Mouse (Mus musculus) midbrain, embryonic 14.5 days (tissue): ENCODE data around the gene Clock. TPM values are rescaled to one million over a fixed set of nuclear protein-coding genes. Genes with fewer than 3 reads are reported as not detected.
A peak's percentile ranks its signal among the peaks of the same experiment; 100 is the strongest.

Experiments used
- ATAC-seq: fragments of 200-750 bp; cut with Nextera tagmentation; 2 replicates; pipeline ENCODE4 v1.8.0; 2017; ENCODE audit warnings: moderate number of reproducible peaks, moderate library complexity; ENCODE audit not compliant: low FRiP score, low TSS enrichment
- DNase-seq: peaks from one replicate; pipeline ENCODE4 v3.0.0-alpha.2; 2015
- H3K27ac ChIP-seq: fragments of 300-500 bp; sonication (generic); replicated peaks from 2 replicates; pipeline ENCODE4 v1.5.1; 2014; ENCODE audit warnings: mild to moderate bottlenecking, low read depth, low read length, moderate library complexity
- H3K27me3 ChIP-seq: fragments of 300-500 bp; sonication (generic); 2 replicates; pipeline ENCODE4 v1.6.1; 2014; ENCODE audit warnings: low read length, control low read depth, mixed read lengths; ENCODE audit not compliant: control insufficient read depth, insufficient read depth
- H3K36me3 ChIP-seq: fragments of 300-500 bp; sonication (generic); 2 replicates; pipeline ENCODE4 v1.6.1; 2014; ENCODE audit warnings: low read length, control low read depth; ENCODE audit not compliant: control insufficient read depth, insufficient read depth
- H3K4me1 ChIP-seq: fragments of 300-500 bp; sonication (generic); 2 replicates; pipeline ENCODE4 v1.6.1; 2014; ENCODE audit warnings: mild to moderate bottlenecking, antibody characterized with exemption, low read length, control low read depth; ENCODE audit not compliant: control insufficient read depth, insufficient read depth
- H3K4me2 ChIP-seq: fragments of 300-500 bp; sonication (generic); 2 replicates; pipeline ENCODE4 v1.6.1; 2014; ENCODE audit warnings: mild to moderate bottlenecking, low read length, moderate library complexity
- H3K4me3 ChIP-seq: fragments of 300-500 bp; sonication (generic); replicated peaks from 2 replicates; pipeline ENCODE4 v1.5.1; 2014; ENCODE audit warnings: low read depth, low read length
- H3K9ac ChIP-seq: fragments of 300-500 bp; sonication (generic); replicated peaks from 2 replicates; pipeline ENCODE4 v1.6.1; 2014; ENCODE audit warnings: mild to moderate bottlenecking, low read length, moderate library complexity
- H3K9me3 ChIP-seq: fragments of 300-500 bp; sonication (generic); 2 replicates; pipeline ENCODE4 v1.6.1; 2016; ENCODE audit warnings: low read length, control low read depth, mixed read lengths; ENCODE audit not compliant: control insufficient read depth
- WGBS: fragments of 180-500 bp; shearing (Covaris S2); extraction: QIAGEN DNeasy Blood & Tissue Kit; methylation state at CpG from one replicate; pipeline ENCODE4 v1.1.7; 2014; 5-methylcytosine and 5-hydroxymethylcytosine counted together
- polyA plus RNA-seq: library from polyadenylated mRNA; unstranded; fragments of >200 nt; fragmentation: Nextera tagmentation; extraction: Ambion mirVana; gene quantifications from 2 replicates; pipeline ENCODE4 v1.2.1, GENCODE M21; 2014

Clock gene
- polyA plus RNA-seq, result 18.7 and 19.2 TPM in 2 replicates

- H3K9ac ChIP-seq, result peak within 1 kb of the TSS; percentile 92
- peaks cover 25% of the 10 kb centered on the region for H3K4me1 ChIP-seq
- ATAC-seq (peak; percentile 90), DNase-seq (peak; percentile 96)
- peak within 1 kb of the TSS; percentile 84 for H3K4me2 ChIP-seq
- under 1% methylated on average over 92 of the region's 104 CpGs for WGBS
- no peaks in the 10 kb centered on the region for H3K27me3 ChIP-seq
- no peaks in the 10 kb centered on the region for H3K9me3 ChIP-seq
- H3K4me3 ChIP-seq, result peak within 1 kb of the TSS; percentile 96
- H3K36me3 ChIP-seq, result peaks cover 3% of the 10 kb centered on the region; the same call in 1 of the 2 replicates
- peak within 1 kb of the TSS; percentile 97 for H3K27ac ChIP-seq
Measured at GRCm38 (mm10) chr5:76304452-76305341, at the start of gene Clock. Clock (minus strand) TSS chr5:76304792.

- no peak overlapping the region for H3K9ac ChIP-seq
- H3K27ac ChIP-seq, result no peak overlapping the region
- peak; percentile 8 for DNase-seq
- no peaks in the 10 kb centered on the region for H3K4me1 ChIP-seq
- WGBS, result 43% methylated on average over 7 of the region's 7 CpGs
- no peak overlapping the region for H3K4me3 ChIP-seq
- no peak for ATAC-seq
- no peaks in the 10 kb centered on the region for H3K9me3 ChIP-seq
- no peaks in the 10 kb centered on the region for H3K36me3 ChIP-seq
- H3K4me2 ChIP-seq, result no peak overlapping the region
- no peaks in the 10 kb centered on the region for H3K27me3 ChIP-seq
Measured at GRCm38 (mm10) chr5:76351953-76352611, 47.5 kb upstream of the Clock start.

GRCm38 (mm10) chr5:76351537-76351936, 46.9 kb upstream of the Clock start:
- WGBS, result 88% methylated on average over 5 of the region's 5 CpGs
- Histone ChIP-seq H3K27ac (no peak overlapping the region), H3K9ac (no peak overlapping the region), H3K27me3 (no peaks in the 10 kb centered on the region), H3K4me3 (no peak overlapping the region), H3K9me3 (no peaks in the 10 kb centered on the region), H3K4me2 (no peak overlapping the region), H3K4me1 (no peaks in the 10 kb centered on the region), H3K36me3 (no peaks in the 10 kb centered on the region)
- no peak for ATAC-seq
- no peak for DNase-seq

GRCm38 (mm10) chr5:76346137-76346536, 41.5 kb upstream of the Clock start:
- ATAC-seq, result no peak
- Histone ChIP-seq H3K9ac (no peak overlapping the region), H3K27ac (no peak overlapping the region), H3K27me3 (no peaks in the 10 kb centered on the region), H3K4me1 (no peaks in the 10 kb centered on the region), H3K4me3 (no peak overlapping the region), H3K4me2 (no peak overlapping the region), H3K36me3 (no peaks in the 10 kb centered on the region), H3K9me3 (no peaks in the 10 kb centered on the region)
- DNase-seq, result no peak
- 63% methylated on average over 2 of the region's 2 CpGs for WGBS

- Histone ChIP-seq H3K36me3 (no peaks in the 10 kb centered on the region), H3K4me1 (no peaks in the 10 kb centered on the region), H3K9me3 (no peaks in the 10 kb centered on the region), H3K27ac (no peak overlapping the region), H3K27me3 (no peaks in the 10 kb centered on the region), H3K4me2 (no peak overlapping the region), H3K4me3 (no peak overlapping the region), H3K9ac (no peak overlapping the region)
- DNase-seq (no peak), ATAC-seq (no peak)
- 76% methylated on average over 2 of the region's 2 CpGs for WGBS
Measured at GRCm38 (mm10) chr5:76340931-76341330, 36.3 kb upstream of the Clock start.

- WGBS, result 88% methylated on average over 8 of the region's 8 CpGs
Measured at GRCm38 (mm10) chr5:76337100-76337499, 32.5 kb upstream of the Clock start.

GRCm38 (mm10) chr5:76333833-76334232, 29.2 kb upstream of the Clock start:
- WGBS, result 40% methylated on average over 4 of the region's 4 CpGs
- Histone ChIP-seq H3K4me1 (no peaks in the 10 kb centered on the region), H3K27ac (no peak overlapping the region), H3K36me3 (no peaks in the 10 kb centered on the region), H3K4me3 (no peak overlapping the region), H3K4me2 (no peak overlapping the region), H3K9ac (no peak overlapping the region), H3K27me3 (no peaks in the 10 kb centered on the region), H3K9me3 (no peaks in the 10 kb centered on the region)
- no peak for DNase-seq
- ATAC-seq, result no peak

More at GRCm38 (mm10) chr5:76337100-76337499, 32.5 kb upstream of the Clock start:
- H3K4me3 ChIP-seq, result no peak overlapping the region
- no peaks in the 10 kb centered on the region for H3K4me1 ChIP-seq
- H3K9me3 ChIP-seq, result no peaks in the 10 kb centered on the region
- H3K4me2 ChIP-seq, result no peak overlapping the region
- H3K9ac ChIP-seq, result no peak overlapping the region
- no peaks in the 10 kb centered on the region for H3K27me3 ChIP-seq
- DNase-seq (no peak), ATAC-seq (no peak)
- no peak overlapping the region for H3K27ac ChIP-seq
- H3K36me3 ChIP-seq, result no peaks in the 10 kb centered on the region

GRCm38 (mm10) chr5:76330953-76331352, 26.4 kb upstream of the Clock start, which contains the start of gene Pdcl2:
Pdcl2 (minus strand) TSS chr5:76331156.
- no peaks in the 10 kb centered on the region for H3K27me3 ChIP-seq
- H3K27ac ChIP-seq, result no peak within 1 kb of the TSS
- DNase-seq (no peak), ATAC-seq (no peak)
- WGBS, result 88% methylated on average over 7 of the region's 7 CpGs
- H3K4me2 ChIP-seq, result no peak within 1 kb of the TSS
- H3K4me1 ChIP-seq, result no peaks in the 10 kb centered on the region
- H3K4me3 ChIP-seq, result no peak within 1 kb of the TSS
- H3K36me3 ChIP-seq, result no peaks in the 10 kb centered on the region
- H3K9ac ChIP-seq, result no peak within 1 kb of the TSS
- H3K9me3 ChIP-seq, result no peaks in the 10 kb centered on the region
